Mouse (Mus musculus): ENCODE measurements around the gene Hist2h2ac.

DNA sequence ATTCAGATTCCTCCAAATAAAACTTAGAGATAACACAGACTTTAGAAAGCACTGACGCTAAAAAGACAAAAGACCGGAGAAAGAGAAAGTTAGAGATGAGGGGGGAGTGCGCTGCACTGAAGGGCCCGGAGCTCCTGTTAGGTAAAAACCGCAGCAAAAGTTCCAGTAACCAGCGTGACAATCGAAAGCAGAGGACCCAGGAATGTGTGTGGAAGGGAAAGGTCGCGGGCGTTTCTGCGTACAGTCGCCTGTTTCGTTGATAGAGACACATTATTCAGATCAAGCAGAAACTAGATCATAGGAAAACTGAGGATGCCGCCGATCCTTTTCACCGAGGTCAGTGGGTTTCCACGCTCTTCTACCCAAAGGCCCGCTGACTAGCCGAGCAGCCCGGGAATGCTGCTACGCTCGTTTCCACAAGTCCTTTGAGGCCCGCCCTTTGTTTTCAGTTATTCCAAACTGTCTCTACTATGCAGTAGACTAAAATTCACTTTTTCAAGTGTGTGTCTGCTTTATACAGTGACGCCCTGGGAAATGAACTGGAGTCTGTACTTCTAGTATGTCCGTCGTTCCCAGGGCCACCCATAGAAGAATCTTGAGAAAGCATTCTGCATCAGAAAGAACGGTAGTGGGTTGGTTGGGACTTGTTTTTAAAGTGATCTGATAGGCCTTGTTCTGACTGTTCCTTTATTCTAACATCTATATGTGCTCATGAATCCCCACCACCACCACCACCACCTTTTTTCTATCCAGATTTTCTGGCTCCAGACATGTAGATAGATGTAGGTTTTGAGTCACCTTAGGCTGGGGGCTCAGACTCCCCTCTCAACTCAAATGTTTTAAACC lies 43.1 kb upstream of the Hist2h2ac start:
- TF ChIP-seq CTCF (IDR thresholded peaks at IDR 0.05; ENCODE audit: low read depth, low read length) (no peak), POLR2A (IDR thresholded peaks at IDR 0.05; ENCODE audit: insufficient read depth, low read length) (no peak)

Data from ES-Bruce4 (cell line).